Mouse (Mus musculus): ENCODE measurements around the gene Gabpb2.
A peak's percentile ranks its signal among the peaks of the same experiment; 100 is the strongest.
"Not testable (repeated sequence)": the region's sequence is repeated elsewhere in the genome, so short reads cannot be mapped to it uniquely, and the experiment has no call there.

Gene Gabpb2

GRCm38 (mm10) chr3:95159987-95160963 is 57.4 kb downstream of the Gabpb2 start, which contains the start of gene Sema6c:
TSS of gene Sema6c (plus strand) at chr3:95160457.
- DNase-seq (ENCODE audit: low spot score), result peak; percentile 92

GRCm38 (mm10) chr3:95159511-95159986 is 58.2 kb downstream of the Gabpb2 start:
- DNase-seq (ENCODE audit: low spot score), result no peak

- DNase-seq (ENCODE audit: low spot score), result peak; percentile 46
Measured at GRCm38 (mm10) chr3:95153874-95154273, 63.8 kb downstream of the Gabpb2 start.

GRCm38 (mm10) chr3:95147924-95148323 is 69.8 kb downstream of the Gabpb2 start:
- no peak for DNase-seq (ENCODE audit: low spot score)

- DNase-seq (ENCODE audit: low spot score), result peak; percentile 87
Measured at GRCm38 (mm10) chr3:95142617-95143011, 75.1 kb downstream of the Gabpb2 start.

- no peak for DNase-seq (ENCODE audit: low spot score)
Measured at GRCm38 (mm10) chr3:95141952-95142616, 75.6 kb downstream of the Gabpb2 start, which contains the start of gene Tnfaip8l2. TSS of gene Tnfaip8l2 (minus strand) at chr3:95142360.

GRCm38 (mm10) chr3:95141474-95141873 is 76.2 kb downstream of the Gabpb2 start:
- no peak for DNase-seq (ENCODE audit: low spot score)

GRCm38 (mm10) chr3:95140795-95141194 is 76.9 kb downstream of the Gabpb2 start:
- no peak for DNase-seq (ENCODE audit: low spot score)

- no peak for DNase-seq (ENCODE audit: low spot score)
Measured at GRCm38 (mm10) chr3:95140289-95140595, 77.5 kb downstream of the Gabpb2 start.

- DNase-seq (ENCODE audit: low spot score), result no peak
Measured at GRCm38 (mm10) chr3:95139586-95140288, 78.0 kb downstream of the Gabpb2 start.

GRCm38 (mm10) chr3:95136336-95136735 is 81.4 kb downstream of the Gabpb2 start:
- no peak for DNase-seq (ENCODE audit: low spot score)

- DNase-seq (ENCODE audit: low spot score), result no peak
Measured at GRCm38 (mm10) chr3:95135433-95136052, 82.2 kb downstream of the Gabpb2 start.

GRCm38 (mm10) chr3:95135023-95135422 is 82.7 kb downstream of the Gabpb2 start:
- peak; percentile 37 for DNase-seq (ENCODE audit: low spot score)

- DNase-seq (ENCODE audit: low spot score), result not testable (repeated sequence)
Measured at GRCm38 (mm10) chr3:95134133-95134532, 83.6 kb downstream of the Gabpb2 start.

- peak; percentile 95 for DNase-seq (ENCODE audit: low spot score)
Measured at GRCm38 (mm10) chr3:95133680-95134101, 84.0 kb downstream of the Gabpb2 start, which contains the start of the genes Scnm1 and Lysmd1. TSS of gene Scnm1 (minus strand) at chr3:95134011. TSS of gene Lysmd1 (plus strand) at chr3:95134088.

- no peak for DNase-seq (ENCODE audit: low spot score)
Measured at GRCm38 (mm10) chr3:95133176-95133575, 84.5 kb downstream of the Gabpb2 start.

- DNase-seq (ENCODE audit: low spot score), result not testable (repeated sequence)
Measured at GRCm38 (mm10) chr3:95132389-95132788, 85.3 kb downstream of the Gabpb2 start.
